Mouse (Mus musculus) E14TG2a.4 (cell line): ENCODE measurements around the gene Slc30a7.

Experiments
- H3K27me3 ChIP-seq: 2 replicates; pipeline ENCODE4 v1.6.1; 2014; ENCODE audit warnings: low read length, control low read depth; ENCODE audit not compliant: insufficient read depth
- H3K36me3 ChIP-seq: 2 replicates; pipeline ENCODE4 v1.6.1; 2014; ENCODE audit warnings: low read length, control low read depth; ENCODE audit not compliant: insufficient read depth
- H3K4me1 ChIP-seq: replicated peaks from 2 replicates; pipeline ENCODE4 v1.6.1; 2014; ENCODE audit warnings: low read depth, low read length, control low read depth
- H3K4me3 ChIP-seq: replicated peaks from 2 replicates; pipeline ENCODE4 v1.5.1; 2014; ENCODE audit warnings: mild to moderate bottlenecking, low read length
- H3K9me3 ChIP-seq: 2 replicates; pipeline ENCODE4 v1.6.1; 2014; ENCODE audit warnings: low read length, control low read depth
- CTCF ChIP-seq: conservative IDR thresholded peaks from 2 replicates; pipeline ENCODE4 v1.5.1; 2014; ENCODE audit warnings: low read length
- NANOG ChIP-seq: IDR thresholded peaks from 2 replicates; pipeline ENCODE4 v1.6.1; 2014; ENCODE audit warnings: borderline replicate concordance, low read length, mixed read lengths
- POU5F1 ChIP-seq: IDR thresholded peaks from 2 replicates; pipeline ENCODE4 v1.6.1; 2014; ENCODE audit warnings: low read length, borderline replicate concordance

Gene Slc30a7

DNA sequence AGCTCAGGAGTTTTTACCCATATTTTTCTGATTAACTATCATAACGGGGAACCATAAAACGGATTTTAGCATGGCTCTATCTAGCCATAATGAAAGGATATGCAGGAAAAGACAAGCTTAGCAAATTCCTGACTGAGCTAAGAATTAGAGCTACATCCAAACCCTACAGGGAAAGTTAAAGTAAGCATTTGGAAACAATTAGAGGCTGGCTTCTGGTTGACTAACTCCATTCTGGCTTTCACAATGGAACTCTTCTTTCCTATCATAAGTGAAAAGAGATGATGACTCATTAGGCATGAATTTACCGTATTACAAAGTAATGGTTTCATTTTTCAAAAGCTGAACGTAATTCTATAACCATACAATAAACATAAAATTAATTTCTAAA is 45.2 kb downstream of the Slc30a7 start:
- Histone ChIP-seq H3K27me3 (no peaks in the 10 kb centered on the region), H3K4me3 (no peak overlapping the region), H3K36me3 (peaks cover 24% of the 10 kb centered on the region), H3K9me3 (no peaks in the 10 kb centered on the region), H3K4me1 (no peaks in the 10 kb centered on the region; the same call in 1 of the 2 replicates)
- TF ChIP-seq CTCF (no peak), NANOG (no peak), POU5F1 (no peak)

DNA sequence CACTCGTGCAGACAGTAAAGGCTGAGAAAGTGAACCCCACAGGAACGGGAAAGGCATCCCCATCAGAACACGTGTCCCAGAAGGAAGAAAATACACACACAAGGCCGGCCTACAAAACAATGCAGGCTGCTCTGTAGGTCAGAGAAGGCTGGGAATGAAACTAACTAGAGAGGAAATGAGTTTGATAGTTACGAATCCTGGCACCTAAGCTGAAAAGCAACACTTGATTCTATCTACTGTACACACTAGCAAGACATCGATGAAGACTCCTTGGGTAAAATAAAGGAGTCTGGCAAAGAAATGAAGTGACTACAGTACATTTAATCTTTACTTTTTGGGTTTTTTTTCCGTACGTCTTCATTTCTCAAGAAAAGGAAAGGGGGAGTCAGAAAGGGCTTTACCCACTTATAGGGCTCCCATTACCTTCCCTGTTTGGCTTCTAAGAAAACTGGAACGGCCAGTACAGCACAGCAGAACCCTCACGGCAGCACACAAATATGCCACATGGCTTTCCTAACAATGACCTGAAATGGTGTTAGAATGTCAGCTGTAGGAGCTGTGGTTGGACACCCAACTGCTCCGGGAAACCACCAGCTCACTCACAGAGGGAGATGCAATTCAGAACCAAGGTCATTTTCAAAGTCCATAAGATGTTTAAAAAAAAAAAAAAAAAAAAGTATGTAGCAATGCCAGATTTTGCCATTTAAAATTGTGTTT is 45.7 kb downstream of the Slc30a7 start:
- H3K4me3 ChIP-seq: no peak overlapping the region
- no peaks in the 10 kb centered on the region for H3K27me3 ChIP-seq
- TF ChIP-seq NANOG (no peak), POU5F1 (no peak), CTCF (no peak)
- H3K9me3 ChIP-seq: no peaks in the 10 kb centered on the region
- no peaks in the 10 kb centered on the region; the same call in 1 of the 2 replicates for H3K4me1 ChIP-seq
- peaks cover 25% of the 10 kb centered on the region for H3K36me3 ChIP-seq

DNA sequence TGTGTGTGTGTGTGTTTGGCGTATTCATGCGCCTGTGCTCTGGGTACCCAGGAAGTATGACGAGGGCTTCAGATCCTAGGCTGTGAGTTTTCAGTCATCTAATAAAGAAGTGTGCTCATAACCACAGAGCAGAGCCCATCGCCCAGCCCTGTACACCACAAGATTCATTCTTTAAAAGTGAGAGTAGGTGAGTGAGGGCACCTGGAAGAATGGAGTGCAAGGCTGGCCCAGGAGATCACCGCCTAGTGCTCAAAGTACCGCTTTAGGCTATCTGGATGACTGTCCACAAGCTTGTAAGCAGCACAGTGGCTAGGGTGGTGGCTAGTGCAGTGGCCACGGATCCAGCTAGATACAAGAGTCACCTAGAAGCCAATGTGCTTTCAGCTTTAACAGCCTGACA is 50.0 kb downstream of the Slc30a7 start:
- Histone ChIP-seq H3K4me3 (no peak overlapping the region), H3K27me3 (no peaks in the 10 kb centered on the region), H3K9me3 (no peaks in the 10 kb centered on the region), H3K4me1 (no peaks in the 10 kb centered on the region), H3K36me3 (peaks cover 56% of the 10 kb centered on the region)
- TF ChIP-seq POU5F1 (no peak), CTCF (no peak), NANOG (no peak)

DNA sequence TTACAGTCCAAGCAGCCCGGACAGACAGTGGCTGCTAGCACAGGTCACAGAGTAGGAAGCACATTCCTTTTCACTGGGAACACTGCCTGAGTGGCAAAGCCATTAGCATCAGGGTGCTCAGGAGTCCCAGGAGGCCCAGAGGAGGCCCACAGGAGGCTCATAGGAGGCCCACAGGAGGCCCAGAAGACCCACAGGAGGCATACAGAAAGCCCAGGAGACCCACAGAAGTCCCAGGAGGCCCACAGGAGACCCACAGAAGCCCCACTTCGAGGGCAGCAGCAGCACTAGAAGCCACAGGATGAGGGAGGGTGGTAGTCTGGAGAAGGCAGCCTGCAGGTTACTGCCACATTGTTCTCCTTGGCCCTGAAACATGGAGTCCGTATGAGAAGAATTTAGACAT is 54.1 kb downstream of the Slc30a7 start:
- H3K4me3 ChIP-seq: no peak overlapping the region
- no peaks in the 10 kb centered on the region for H3K9me3 ChIP-seq
- H3K4me1 ChIP-seq: no peaks in the 10 kb centered on the region
- peaks cover 66% of the 10 kb centered on the region for H3K36me3 ChIP-seq
- H3K27me3 ChIP-seq: no peaks in the 10 kb centered on the region
- TF ChIP-seq CTCF: no peak
- no peak for TF ChIP-seq NANOG
- TF ChIP-seq POU5F1: no peak

DNA sequence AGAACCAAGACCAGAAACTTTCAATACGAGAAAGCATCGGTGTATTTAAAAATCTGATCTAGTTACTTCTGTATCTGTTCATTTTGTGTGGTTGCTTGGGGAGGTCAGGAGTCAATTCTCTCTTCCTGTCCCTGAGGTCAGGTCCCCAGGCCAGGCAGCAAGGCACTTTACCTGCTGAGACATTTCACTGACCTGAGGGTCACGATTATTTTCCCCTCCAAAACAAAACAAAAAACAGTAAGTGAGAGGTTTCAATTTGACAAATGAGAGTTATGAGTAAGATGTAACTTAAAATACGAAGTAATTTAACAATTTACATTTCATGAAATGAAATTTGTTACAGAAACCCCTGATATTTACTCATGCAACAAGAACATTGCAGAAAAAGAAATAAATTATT is 54.9 kb downstream of the Slc30a7 start:
- Histone ChIP-seq H3K9me3 (no peaks in the 10 kb centered on the region), H3K4me1 (no peaks in the 10 kb centered on the region)
- TF ChIP-seq CTCF: no peak
- no peak for TF ChIP-seq POU5F1
- no peak for TF ChIP-seq NANOG

DNA sequence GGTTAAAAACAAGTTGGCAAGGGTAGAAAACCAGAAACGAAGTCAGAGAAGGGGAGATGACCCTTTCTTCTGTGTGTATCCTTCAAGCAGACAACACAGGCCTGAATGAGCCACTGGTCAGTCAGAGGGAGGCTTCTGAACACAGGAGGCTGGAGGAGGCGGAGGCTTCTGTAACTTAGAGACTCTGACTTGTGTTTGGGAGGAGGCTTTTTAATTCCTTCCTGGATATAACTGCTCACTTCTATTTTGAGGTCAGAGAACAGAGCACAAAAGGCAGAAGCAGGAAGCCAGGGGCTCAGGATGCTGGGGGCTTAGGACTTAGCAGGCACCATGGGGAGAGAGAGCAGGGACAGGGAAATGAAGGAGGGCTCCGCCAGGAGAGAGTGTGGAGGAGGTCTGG is 56.0 kb downstream of the Slc30a7 start:
- Histone ChIP-seq H3K27me3 (no peaks in the 10 kb centered on the region), H3K9me3 (no peaks in the 10 kb centered on the region), H3K36me3 (peaks cover 62% of the 10 kb centered on the region), H3K4me1 (no peaks in the 10 kb centered on the region), H3K4me3 (no peak overlapping the region)
- no peak for TF ChIP-seq POU5F1
- no peak for TF ChIP-seq NANOG
- TF ChIP-seq CTCF: no peak

More for the DNA sequence above, 54.9 kb downstream of the Slc30a7 start:
- Histone ChIP-seq H3K36me3 (peaks cover 66% of the 10 kb centered on the region), H3K27me3 (no peaks in the 10 kb centered on the region), H3K4me3 (no peak overlapping the region)

DNA sequence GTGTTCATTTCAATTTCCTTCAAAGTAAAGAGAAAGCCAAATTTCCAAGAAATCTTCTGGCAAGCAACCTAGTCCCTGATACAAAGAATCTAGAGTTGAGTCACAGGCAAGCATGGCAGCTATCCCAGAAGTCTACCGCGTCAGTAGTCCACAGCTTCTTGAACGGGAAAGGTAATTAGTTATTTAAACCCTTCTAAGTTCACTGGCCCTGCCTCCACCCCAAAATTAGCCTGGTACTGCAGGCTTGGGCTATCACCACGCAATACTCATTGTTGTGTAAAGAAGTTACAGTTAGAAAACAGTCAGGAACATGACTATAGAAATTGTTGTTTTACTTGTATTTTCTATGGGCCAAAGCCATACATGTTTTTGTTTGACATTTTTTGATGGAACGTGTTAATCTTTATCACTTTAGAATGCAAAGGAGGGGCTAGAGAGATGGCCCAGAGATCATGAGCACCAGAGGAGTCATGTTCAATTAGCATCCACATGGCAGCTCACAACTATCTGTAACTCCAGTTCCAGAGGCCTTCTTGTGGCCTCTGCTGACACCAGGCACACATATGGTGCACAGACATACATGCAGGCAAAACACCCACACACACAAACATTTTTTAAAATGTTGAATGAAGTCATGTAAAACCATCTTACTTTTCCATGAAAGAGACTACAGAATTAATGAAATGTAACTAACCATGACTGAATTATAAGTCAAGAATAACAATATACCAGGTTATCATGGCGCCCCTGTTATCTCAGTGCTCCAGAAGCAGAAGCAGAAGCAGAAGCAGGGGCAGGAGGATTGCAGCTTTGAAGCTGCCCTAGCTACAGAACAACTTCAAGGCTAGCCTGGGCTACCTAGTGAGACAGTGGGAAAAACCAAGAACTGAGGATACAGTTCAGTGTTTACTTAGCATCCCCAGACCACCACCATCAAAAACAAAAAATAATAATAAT is 57.0 kb downstream of the Slc30a7 start:
- Histone ChIP-seq H3K27me3 (no peaks in the 10 kb centered on the region), H3K9me3 (no peaks in the 10 kb centered on the region), H3K4me3 (no peak overlapping the region), H3K36me3 (peaks cover 56% of the 10 kb centered on the region), H3K4me1 (no peaks in the 10 kb centered on the region)
- TF ChIP-seq NANOG (no peak), POU5F1 (no peak), CTCF (no peak)

DNA sequence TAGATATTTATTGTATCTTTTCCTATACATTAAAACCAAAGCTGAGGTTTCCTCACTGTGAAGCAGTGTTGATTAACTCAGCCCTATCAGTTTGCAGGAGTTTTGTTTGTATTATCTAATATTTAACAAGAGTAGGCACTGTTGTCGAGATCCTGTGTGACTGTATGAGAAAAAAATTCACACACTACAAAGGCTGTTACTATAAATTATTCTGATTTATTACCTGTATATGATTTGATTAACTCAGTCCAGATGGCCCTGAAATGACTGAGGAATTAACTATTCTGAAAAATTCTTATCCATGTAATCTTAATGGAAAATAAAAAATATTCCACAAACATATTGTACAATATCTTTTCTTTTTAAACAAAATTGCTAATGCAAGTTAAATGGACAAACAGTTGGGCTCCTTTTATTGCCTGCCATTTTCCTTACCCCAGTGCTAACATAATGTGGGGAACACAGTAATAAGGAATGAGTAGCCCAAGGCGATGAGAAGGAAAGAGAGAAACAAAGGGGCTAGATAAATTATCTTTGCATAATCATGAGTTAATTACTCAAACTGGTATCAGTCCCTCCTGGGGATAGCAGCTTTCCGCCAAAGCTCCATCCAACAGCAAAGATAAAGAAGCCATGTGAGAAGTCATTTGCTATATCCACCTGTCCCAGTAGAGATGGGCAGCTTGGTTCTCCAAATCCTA is 57.8 kb downstream of the Slc30a7 start:
- Histone ChIP-seq H3K27me3 (no peaks in the 10 kb centered on the region), H3K4me3 (no peak overlapping the region), H3K4me1 (no peaks in the 10 kb centered on the region), H3K36me3 (peaks cover 54% of the 10 kb centered on the region), H3K9me3 (no peaks in the 10 kb centered on the region)
- no peak for TF ChIP-seq NANOG
- TF ChIP-seq POU5F1: no peak
- no peak for TF ChIP-seq CTCF
